Mouse (Mus musculus) adrenal gland, postnatal 10 days (tissue): ENCODE data around the gene Idh2. TPM values are rescaled to one million over a fixed set of nuclear protein-coding genes. Genes with fewer than 3 reads are reported as not detected.
A peak's percentile ranks its signal among the peaks of the same experiment; 100 is the strongest.

Experiments
- DNase-seq: peaks from one replicate; pipeline ENCODE4 v3.0.0; 2021; ENCODE audit warnings: mixed read lengths
- total RNA-seq, 2 experiments: library from RNA; stranded (reverse); gene quantifications; 2 replicates each; pipeline ENCODE4 v1.2.3; 2021

The Idh2 gene
- total RNA-seq, 2 experiments from 2014 or later: 386 to 496 TPM

GRCm38 (mm10) chr7:80085970-80086715 is 29.0 kb downstream of the Idh2 start:
- no peak for DNase-seq

GRCm38 (mm10) chr7:80084484-80084931 is 30.7 kb downstream of the Idh2 start:
- DNase-seq: peak; percentile 82

- DNase-seq: no peak
Measured at GRCm38 (mm10) chr7:80081586-80082554, 33.3 kb downstream of the Idh2 start.

DNA sequence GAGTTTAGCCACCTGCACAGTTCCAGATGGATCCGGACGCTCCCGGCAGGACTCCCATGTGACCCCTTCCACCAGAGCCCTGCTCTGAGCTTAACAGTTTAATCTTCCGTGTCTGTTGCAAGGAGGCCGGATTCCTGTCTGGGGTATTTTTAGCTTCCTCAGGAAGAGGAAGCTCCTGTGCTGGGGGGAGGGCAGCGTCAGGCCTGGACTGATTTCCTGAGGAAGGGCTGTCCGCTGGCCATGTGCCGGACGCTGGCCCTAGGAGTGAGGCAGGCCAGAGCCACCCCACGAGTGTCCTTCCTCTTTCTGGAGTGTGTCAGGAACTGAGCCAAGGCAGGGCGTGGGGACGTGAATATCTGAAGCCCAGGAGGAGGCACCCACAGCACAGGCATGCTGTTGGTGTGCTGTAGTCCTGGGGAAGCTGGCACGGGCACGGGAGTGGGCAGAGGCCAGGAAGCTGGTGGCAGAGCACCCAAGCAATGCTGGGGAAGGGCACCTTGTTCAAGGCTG is 36.3 kb downstream of the Idh2 start:
- DNase-seq: peak; percentile 83

GRCm38 (mm10) chr7:80077801-80078200 is 37.4 kb downstream of the Idh2 start:
- DNase-seq: peak; percentile 52

DNA sequence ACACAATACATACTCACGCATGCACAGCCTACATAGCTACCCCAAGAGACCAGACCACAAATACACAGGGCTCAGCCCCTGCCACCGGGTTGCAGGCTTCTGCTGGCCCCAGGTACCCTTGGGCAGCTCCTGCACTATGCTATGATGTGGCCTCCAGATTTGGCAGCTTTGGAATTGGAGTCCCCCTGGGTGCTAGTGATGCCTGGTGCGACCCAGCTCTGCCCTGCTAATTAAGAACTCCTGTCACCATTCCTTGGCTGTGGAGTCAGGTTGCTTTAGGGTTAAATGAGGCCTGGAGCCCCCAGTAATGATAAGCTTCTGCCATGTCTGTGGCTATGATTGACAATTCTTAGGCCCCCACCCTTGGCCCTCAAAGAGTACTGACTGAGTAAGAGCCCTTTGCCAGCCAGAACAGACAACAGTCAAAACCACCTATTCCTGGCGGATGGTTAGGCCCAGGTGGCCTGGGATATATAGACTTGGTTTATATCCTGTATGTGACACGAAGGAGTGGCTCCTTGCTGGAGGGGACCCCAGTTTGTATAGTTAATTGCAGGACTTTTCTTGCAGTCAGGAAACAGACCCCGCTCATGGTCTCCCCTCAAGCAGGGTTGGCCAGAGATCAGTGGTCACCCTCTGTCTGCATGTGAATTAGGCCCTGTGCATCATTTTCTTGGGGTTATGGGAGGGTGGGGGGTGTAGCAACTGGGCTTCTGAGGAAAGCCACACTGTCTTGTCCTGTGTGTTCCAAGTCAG is 38.1 kb downstream of the Idh2 start:
- DNase-seq: no peak

DNA sequence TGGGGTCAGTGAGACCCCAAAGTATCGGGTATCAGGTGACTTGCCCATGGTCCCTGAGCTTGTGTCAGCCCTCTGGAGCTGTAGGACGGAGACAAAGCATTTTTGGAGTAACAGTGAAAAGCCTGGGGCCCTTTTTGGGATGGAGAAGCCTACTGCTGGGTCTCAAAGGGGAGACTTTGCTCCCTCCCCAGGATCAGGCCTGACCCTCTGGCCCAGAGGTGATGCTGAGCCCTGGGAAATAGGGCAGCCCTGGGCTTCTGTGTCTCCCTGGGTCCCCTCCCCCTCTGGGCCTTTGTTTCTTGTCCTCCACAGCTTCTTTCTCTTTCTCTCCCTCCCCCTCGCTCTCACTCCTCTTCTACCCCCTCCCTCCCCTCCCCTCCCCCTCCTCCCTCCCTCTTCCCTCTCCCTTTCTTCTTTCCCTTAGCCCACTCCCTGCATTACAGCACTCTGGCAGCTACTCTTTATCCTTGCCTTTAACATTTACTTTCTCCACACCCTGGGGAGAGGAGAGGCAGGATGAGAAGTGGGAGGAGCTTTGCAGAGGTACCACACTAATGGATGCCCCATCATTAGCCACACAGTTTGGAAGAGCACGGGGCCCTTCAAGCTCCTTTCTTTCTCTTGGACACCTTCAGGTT is 39.1 kb downstream of the Idh2 start:
- DNase-seq: no peak

DNA sequence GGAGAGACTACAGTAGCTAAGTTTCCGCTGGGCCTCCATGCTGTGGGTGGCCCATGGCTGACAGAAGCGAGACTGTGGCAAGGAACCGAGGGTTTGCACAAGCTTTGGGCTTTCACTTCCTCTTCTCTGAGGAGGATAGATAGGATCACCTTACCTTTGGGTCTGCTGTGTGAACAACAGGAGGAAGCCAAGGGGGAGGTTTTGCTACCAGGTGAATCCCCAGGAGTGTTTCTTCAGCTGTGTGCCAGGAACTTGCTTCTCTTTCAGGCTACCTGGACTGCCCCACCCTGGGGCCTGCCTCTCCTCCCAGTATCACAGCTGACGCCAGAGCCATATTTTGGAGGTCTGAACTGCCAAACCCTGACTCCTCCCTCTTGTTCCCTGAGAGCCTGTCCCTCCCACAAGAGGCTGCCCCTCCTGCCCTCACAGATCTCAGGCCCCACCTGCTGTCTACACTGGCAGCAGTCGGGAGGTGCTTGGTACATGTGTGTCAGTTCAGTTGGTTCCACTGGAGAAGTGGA is 40.2 kb downstream of the Idh2 start:
- no peak for DNase-seq

GRCm38 (mm10) chr7:80073506-80073905 is 41.7 kb downstream of the Idh2 start:
- DNase-seq: no peak

GRCm38 (mm10) chr7:80072297-80072696 is 42.9 kb downstream of the Idh2 start:
- no peak for DNase-seq

- DNase-seq: no peak
Measured at GRCm38 (mm10) chr7:80071209-80071608, 44.0 kb downstream of the Idh2 start.

DNA sequence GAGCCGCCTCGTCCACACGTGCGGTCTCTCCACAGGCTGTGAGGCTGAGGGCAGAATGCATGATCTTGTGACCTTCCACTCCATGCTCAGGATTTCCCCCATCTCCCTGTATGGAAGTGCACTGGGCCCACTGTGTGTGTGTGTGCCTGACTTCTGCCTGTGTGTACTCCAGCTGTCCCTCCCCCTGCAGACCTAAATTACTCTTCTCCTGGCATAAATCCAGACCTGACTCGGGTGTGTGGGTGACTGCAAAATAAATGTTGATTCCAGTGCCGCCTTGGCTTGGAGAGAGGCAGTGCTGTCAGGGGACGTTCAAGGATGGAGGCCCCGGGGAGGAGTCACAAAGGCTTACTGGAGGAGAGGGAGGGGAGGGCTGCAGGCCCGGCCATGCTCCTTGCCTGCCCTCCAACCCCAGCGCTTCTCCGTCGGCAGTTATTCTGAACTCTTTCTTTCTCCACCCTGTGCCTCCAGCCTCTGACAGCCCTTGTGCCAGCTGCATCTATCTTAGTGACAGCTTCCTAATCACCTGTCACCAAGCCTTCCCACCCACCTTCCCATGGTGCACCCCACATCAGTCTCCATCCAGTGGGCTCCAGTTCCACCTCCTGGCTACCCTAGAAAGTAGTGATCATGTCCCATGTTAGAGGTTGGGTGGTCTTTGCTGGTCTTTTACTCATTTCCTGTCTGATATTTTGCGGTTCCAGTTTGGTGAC is 45.4 kb downstream of the Idh2 start:
- peak; percentile 73 for DNase-seq

- no peak for DNase-seq
Measured at GRCm38 (mm10) chr7:80068341-80068740, 46.9 kb downstream of the Idh2 start.

DNA sequence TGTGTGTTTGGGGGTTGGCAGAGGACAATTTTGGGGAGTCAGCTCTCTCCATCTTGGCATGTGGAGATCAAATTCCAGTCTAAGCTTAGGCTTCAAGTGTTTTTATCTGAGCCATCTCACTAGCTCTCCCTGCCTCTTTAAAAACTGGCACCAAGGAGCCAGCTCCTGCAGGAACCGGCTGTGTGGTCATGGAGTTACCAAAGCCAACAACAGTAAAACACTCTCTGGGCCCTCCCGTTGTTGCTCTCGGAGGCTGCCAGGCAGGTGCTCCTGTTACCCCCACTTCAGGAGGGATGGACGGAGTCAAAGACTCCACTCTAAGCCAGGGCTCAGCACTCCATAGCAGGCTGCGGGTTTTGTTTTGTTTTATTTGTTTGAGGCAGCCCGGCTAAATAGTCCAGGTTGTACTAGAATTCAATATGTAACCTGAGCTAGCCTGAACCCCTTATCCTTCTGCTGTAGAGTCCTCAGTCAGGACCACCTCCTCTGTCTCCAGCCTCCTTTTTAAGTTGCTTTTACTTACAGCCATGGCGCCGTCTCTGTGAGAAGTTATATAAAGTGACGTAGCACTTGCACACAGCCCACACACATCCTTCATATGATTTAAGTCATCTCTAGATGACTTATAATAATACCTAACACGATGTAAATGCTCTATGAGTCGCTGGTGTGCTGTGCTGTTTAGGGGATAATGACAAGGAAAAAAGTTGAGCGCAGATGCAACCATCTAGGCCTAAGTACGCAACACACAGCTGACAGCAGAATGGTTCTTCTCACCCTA is 48.3 kb downstream of the Idh2 start:
- DNase-seq: no peak

GRCm38 (mm10) chr7:80065250-80065649 is 49.9 kb downstream of the Idh2 start:
- no peak for DNase-seq

DNA sequence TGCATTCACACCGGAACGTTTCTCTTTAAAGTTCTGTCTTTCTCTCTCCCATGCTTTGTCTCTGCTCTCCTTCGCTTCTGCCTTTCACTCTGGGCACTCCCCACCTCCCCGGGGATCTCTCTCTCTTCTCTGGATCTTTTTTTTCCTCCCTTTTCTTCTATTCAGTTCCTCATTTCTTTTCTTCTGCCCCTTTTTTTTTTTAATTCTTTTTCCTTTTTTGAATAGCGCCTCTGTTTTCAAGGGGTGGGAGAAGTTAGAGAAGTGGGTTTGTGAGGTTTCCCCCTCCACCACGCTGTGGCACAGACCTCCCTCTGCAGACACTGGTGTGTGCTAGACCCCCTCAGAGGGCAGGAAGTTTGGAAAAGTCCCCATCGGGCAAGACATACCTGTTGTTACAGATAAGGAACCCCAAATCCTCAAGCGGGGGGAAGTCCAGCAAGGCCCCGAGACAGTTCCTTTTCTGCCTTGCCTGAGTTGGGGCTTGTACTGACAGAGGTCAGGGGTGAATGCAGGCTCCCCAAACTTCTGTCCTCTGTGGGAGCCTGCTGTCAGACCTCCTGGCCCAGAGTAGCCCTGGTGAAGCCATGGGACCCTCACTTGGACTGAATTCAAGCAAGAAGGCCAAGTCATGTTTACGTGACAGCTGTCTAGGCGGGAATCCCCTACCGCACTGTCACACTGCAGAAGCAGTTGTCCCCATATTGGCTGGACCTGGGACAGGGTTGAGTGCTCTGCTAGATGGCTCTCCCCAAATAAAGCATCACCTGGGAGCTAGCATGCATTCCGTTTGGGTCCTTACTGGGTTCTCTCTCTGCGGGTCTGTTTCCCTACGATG is 51.1 kb downstream of the Idh2 start:
- no peak for DNase-seq

DNA sequence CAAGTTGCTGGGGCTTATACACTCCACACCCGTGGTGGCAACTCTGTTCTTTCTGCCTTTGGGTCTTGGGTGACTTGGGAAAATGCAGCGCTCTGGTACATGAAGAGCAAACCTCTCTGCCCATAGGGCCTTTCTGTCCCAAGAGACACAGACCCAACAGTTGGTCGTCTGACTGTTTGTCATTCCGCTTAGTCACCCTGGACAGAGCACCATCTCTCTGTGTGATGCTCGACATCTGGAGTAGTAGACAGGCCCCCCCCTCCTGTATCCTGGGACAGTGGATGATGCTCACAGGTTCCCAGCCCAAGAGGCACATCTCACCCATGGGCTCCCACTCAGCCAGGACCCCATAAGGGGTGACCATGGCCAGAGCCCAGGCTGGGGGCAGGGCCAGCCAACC is 51.9 kb downstream of the Idh2 start:
- no peak for DNase-seq

- DNase-seq: no peak
Measured at GRCm38 (mm10) chr7:80062083-80062826, 52.9 kb downstream of the Idh2 start.
